11 mouse cellular contexts compared by ENCODE assay signal in genomic region chr5:122291553-122292339, GRCm38 (mm10). TPM values are rescaled to one million over a fixed set of nuclear protein-coding genes. Genes with fewer than 3 reads are reported as not detected.
DNase-seq lines count a peak whose midpoint lies in the region; ATAC-seq and TF ChIP-seq lines count a peak whose summit lies in the region.
"Had no signal": no experiment of that assay in that cellular context is flagged by ENCODE, and none has a peak within 500 bp of the region (broad histone marks: within the 10 kb centered on the region; RNA-seq: fewer than 3 reads in every experiment).

No protein-coding gene starts in this region.

- no peaks in the 10 kb centered on the region for H3K27me3 ChIP-seq in heart, postnatal 0 days (ENCODE audit: control insufficient read depth, insufficient read depth, low read length)
- H3K27me3 ChIP-seq in liver, embryonic 15.5 days: no peaks in the 10 kb centered on the region

- TF ChIP-seq CTCF in heart, postnatal 0 days (IDR thresholded peaks at IDR 0.05; ENCODE audit: low read depth): no peak
- no peak for TF ChIP-seq CTCF in left cerebral cortex, adult 2 months (IDR thresholded peaks at IDR 0.05)

- no peaks in the 10 kb centered on the region; the same call in 1 of the 2 replicates for H3K36me3 ChIP-seq in heart, postnatal 0 days (replicated peaks; ENCODE audit: control insufficient read depth, insufficient read depth, low read length)
- 0 out of 2 replicates have a peak, but pooled peaks cover 12% of the 10 kb centered on the region for H3K36me3 ChIP-seq in liver, embryonic 15.5 days (replicated peaks)

- peak overlapping the region; percentile 75 for H3K27ac ChIP-seq in heart, postnatal 0 days (ENCODE audit: low read depth)
- peak overlapping the region; percentile 79 for H3K27ac ChIP-seq in liver, embryonic 15.5 days (replicated peaks)
- H3K27ac ChIP-seq in left cerebral cortex, adult 2 months: no peak overlapping the region

- intact Hi-C loops in heart, postnatal 14 days (cut with DNase I): no loop called here
- intact Hi-C loops in left cerebral cortex, adult 2 months (cut with DNase I): no loop called here

- peak overlapping the region; percentile 30 for H3K9ac ChIP-seq in heart, postnatal 0 days (replicated peaks; ENCODE audit: low read depth, low read length)
- H3K9ac ChIP-seq in liver, embryonic 15.5 days: peak overlapping the region; percentile 26; the same call in 1 of the 2 replicates

- 37% methylated on average over 17 of the region's 17 CpGs for WGBS in heart, postnatal 0 days
- WGBS in liver, embryonic 15.5 days (ENCODE audit: insufficient replicate concordance): 43% methylated on average over 17 of the region's 17 CpGs

- no peak for TF ChIP-seq EP300 in heart, postnatal 0 days (IDR thresholded peaks at IDR 0.05; ENCODE audit: low read depth)

- H3K4me1 ChIP-seq in heart, postnatal 0 days (ENCODE audit: control insufficient read depth, insufficient read depth): peaks cover 39% of the 10 kb centered on the region
- H3K4me1 ChIP-seq in liver, embryonic 15.5 days (replicated peaks): peaks cover 56% of the 10 kb centered on the region

- ATAC-seq in heart, postnatal 0 days (ENCODE audit: insufficient read depth, low read depth): no peak
- ATAC-seq in liver, embryonic 15.5 days (ENCODE audit: insufficient read depth): peak; percentile 71

- H3K4me3 ChIP-seq in heart, postnatal 0 days (ENCODE audit: low read depth, low read length): 0 out of 2 replicates have a peak overlapping the region, but pooled peaks have one; percentile 3
- H3K4me3 ChIP-seq in liver, embryonic 15.5 days (replicated peaks): peak overlapping the region; percentile 1; the same call in 1 of the 2 replicates
- H3K4me3 ChIP-seq in left cerebral cortex, adult 2 months: no peak overlapping the region

- no peak for DNase-seq in heart, postnatal 0 days (ENCODE audit: low spot score)
- no peak for DNase-seq in heart, postnatal 14 days
- DNase-seq in thymus, postnatal 0 days (ENCODE audit: low spot score): peak; percentile 38
- DNase-seq in thymus, postnatal 10 days (ENCODE audit: low spot score in 2 of 2): no peak
- peak; percentile 39 for DNase-seq in thymus, postnatal 25 days
- no peak for DNase-seq in layer of hippocampus, postnatal 14 days (ENCODE audit: low spot score in 2 of 2)
- DNase-seq in left cerebral cortex, adult 2 months (ENCODE audit: extremely low spot score in 1 of 2, low spot score in 2 of 2): no peak
- DNase-seq: adrenal gland, adult 2 months; cerebellum, adult 11 months; right cerebral cortex, postnatal 25 days had no signal

- H3K9me3 ChIP-seq in heart, postnatal 0 days (replicated peaks; ENCODE audit: control insufficient read depth, low read length): no peaks in the 10 kb centered on the region
- no peaks in the 10 kb centered on the region for H3K9me3 ChIP-seq in liver, embryonic 15.5 days (replicated peaks)

- H3K4me2 ChIP-seq in heart, postnatal 0 days (ENCODE audit: low read depth, low read length): peak overlapping the region; percentile 47
- peak overlapping the region; percentile 57 for H3K4me2 ChIP-seq in liver, embryonic 15.5 days

RNA-seq across cellular contexts. Expression of gene Pptc7, which starts 7.6 kb away (rescaled TPM):
- total RNA-seq in heart, postnatal 0 days (2014; rRNA removed; ENCODE audit: low replicate concordance): 33.9 and 40.3 TPM in 2 replicates
- 16.8 and 20.5 TPM in 2 replicates for polyA plus RNA-seq in heart, postnatal 0 days (2015; fragmentation: Nextera tagmentation; extraction: Ambion mirVana)
- total RNA-seq in heart, postnatal 14 days (2021): 10 to 100 TPM; 85.5 to 87.2 TPM
- polyA plus RNA-seq in thymus, postnatal 0 days (2015; fragmentation: Nextera tagmentation; extraction: Ambion mirVana): 23.8 and 34.3 TPM in 2 replicates
- 3.7 TPM in 2 replicates for polyA plus RNA-seq in liver, embryonic 15.5 days (2015; fragmentation: Nextera tagmentation; extraction: Ambion mirVana)
- total RNA-seq in layer of hippocampus, postnatal 14 days (2021): 10 to 100 TPM; 34.8 to 35.3 TPM
- total RNA-seq in left cerebral cortex, adult 2 months (2021): 10 to 100 TPM; 41.2 to 42.5 TPM

RNA-seq across cellular contexts. Expression of gene Tctn1, which starts 27.5 kb away (rescaled TPM):
- total RNA-seq in heart, postnatal 0 days (2014; rRNA removed; ENCODE audit: low replicate concordance): 5.7 and 21.6 TPM in 2 replicates
- polyA plus RNA-seq in heart, postnatal 0 days (2015; fragmentation: Nextera tagmentation; extraction: Ambion mirVana): 2.3 TPM in 2 replicates
- total RNA-seq in heart, postnatal 14 days (2021): 1 to 10 TPM; 5.2 to 6.7 TPM
- 1.8 and 3.3 TPM in 2 replicates for polyA plus RNA-seq in thymus, postnatal 0 days (2015; fragmentation: Nextera tagmentation; extraction: Ambion mirVana)
- polyA plus RNA-seq in liver, embryonic 15.5 days (2015; fragmentation: Nextera tagmentation; extraction: Ambion mirVana): 0.73 and 0.89 TPM in 2 replicates
- total RNA-seq in layer of hippocampus, postnatal 14 days (2021): 10 to 100 TPM; 12.7 to 13.6 TPM
- 10 to 100 TPM; 13.5 to 13.7 TPM for total RNA-seq in left cerebral cortex, adult 2 months (2021)

Comparison
In these comparisons a context has a peak if more than half of its experiments do, and no peak if none do; other contexts are left out.
1. DNase-seq: peak in thymus, postnatal 0 days (single experiment) and thymus, postnatal 25 days (single experiment); none in heart, postnatal 0 days (single experiment), heart, postnatal 14 days (0 of 2), thymus, postnatal 10 days (0 of 2), layer of hippocampus, postnatal 14 days (0 of 2) and left cerebral cortex, adult 2 months (0 of 2).